Comparison of ENCODE assay signal across 18 mouse cellular contexts in genomic region chr9:84774348-84774747, GRCm38 (mm10).
DNase-seq lines count a peak whose midpoint lies in the region; ATAC-seq and TF ChIP-seq lines count a peak whose summit lies in the region.
"Had no signal": no experiment of that assay in that cellular context is flagged by ENCODE, and none has a peak within 500 bp of the region (broad histone marks: within the 10 kb centered on the region; RNA-seq: fewer than 3 reads in every experiment).

No protein-coding gene starts in this region.

- H3K9ac ChIP-seq in kidney, postnatal 0 days (ENCODE audit: low read depth, low read length) = no peak overlapping the region
- no peak overlapping the region for H3K9ac ChIP-seq in kidney, embryonic 15.5 days
- no peak overlapping the region for H3K9ac ChIP-seq in limb, embryonic 14.5 days (ENCODE audit: low read depth, low read length, severe bottlenecking)
- H3K9ac ChIP-seq: limb, embryonic 12.5 days; liver, postnatal 0 days; midbrain, embryonic 12.5 days had no signal

- intact Hi-C loops in left cerebral cortex, postnatal 14 days (cut with DNase I) = no loop called here
- intact Hi-C loops in left cerebral cortex, postnatal 4 days (cut with DNase I) = no loop called here

- no peaks in the 10 kb centered on the region for H3K4me1 ChIP-seq in kidney, postnatal 0 days (replicated peaks; ENCODE audit: insufficient read depth, low read length)
- no peaks in the 10 kb centered on the region for H3K4me1 ChIP-seq in kidney, embryonic 15.5 days
- no peaks in the 10 kb centered on the region for H3K4me1 ChIP-seq in testis, adult 2 months (ENCODE audit: control insufficient read depth, insufficient read depth, low read length)
- H3K4me1 ChIP-seq in limb, embryonic 14.5 days (ENCODE audit: control insufficient read depth, insufficient read depth, low read length) = no peaks in the 10 kb centered on the region
- H3K4me1 ChIP-seq: hindbrain, embryonic 10.5 days; limb, embryonic 12.5 days; midbrain, embryonic 12.5 days had no signal

- 61% methylated on average over 11 of the region's 11 CpGs for WGBS in kidney, postnatal 0 days
- 61% methylated on average over 11 of the region's 11 CpGs for WGBS in kidney, embryonic 15.5 days
- WGBS in limb, embryonic 14.5 days = 55% methylated on average over 11 of the region's 11 CpGs

- no peaks in the 10 kb centered on the region for H3K27me3 ChIP-seq in kidney, postnatal 0 days (ENCODE audit: insufficient read depth, low read length)
- H3K27me3 ChIP-seq in kidney, embryonic 15.5 days = no peaks in the 10 kb centered on the region
- H3K27me3 ChIP-seq in testis, adult 2 months (ENCODE audit: control insufficient read depth, insufficient read depth, low read length) = no peaks in the 10 kb centered on the region
- no peaks in the 10 kb centered on the region for H3K27me3 ChIP-seq in limb, embryonic 14.5 days (ENCODE audit: control insufficient read depth, insufficient read depth, low read length)
- H3K27me3 ChIP-seq: limb, embryonic 12.5 days; midbrain, embryonic 12.5 days had no signal

- H3K9me3 ChIP-seq in kidney, postnatal 0 days (replicated peaks; ENCODE audit: low read length) = no peaks in the 10 kb centered on the region
- no peaks in the 10 kb centered on the region for H3K9me3 ChIP-seq in kidney, embryonic 15.5 days (replicated peaks)
- H3K9me3 ChIP-seq in limb, embryonic 14.5 days (ENCODE audit: control insufficient read depth, low read length) = no peaks in the 10 kb centered on the region
- H3K9me3 ChIP-seq: hindbrain, embryonic 10.5 days; limb, embryonic 12.5 days; midbrain, embryonic 12.5 days had no signal

- no peak for TF ChIP-seq CTCF in kidney, postnatal 0 days (IDR thresholded peaks at IDR 0.05; ENCODE audit: low read depth)
- no peak for TF ChIP-seq CTCF in testis, adult 2 months (IDR thresholded peaks at IDR 0.05; ENCODE audit: control insufficient read depth, insufficient read depth, insufficient replicate concordance, low read depth, low read length)

- peak; percentile 7 for DNase-seq in kidney, postnatal 0 days (ENCODE audit: low spot score)
- DNase-seq in testis, postnatal 14 days (ENCODE audit: low spot score) = no peak
- DNase-seq in limb, embryonic 14.5 days (ENCODE audit: low spot score) = peak; percentile 58
- no peak for DNase-seq in left cerebral cortex, postnatal 14 days (ENCODE audit: low spot score in 2 of 2)
- no peak for DNase-seq in left cerebral cortex, postnatal 4 days
- DNase-seq in layer of hippocampus, postnatal 25 days (ENCODE audit: extremely low spot score in 1 of 2, low spot score in 1 of 2) = no peak
- DNase-seq: cerebellum, adult 18-20 months; gastrocnemius, postnatal 36 days; liver, postnatal 0 days; retina, postnatal 1 day; thymus, adult 18-20 months had no signal

- no peak overlapping the region for H3K27ac ChIP-seq in kidney, postnatal 0 days
- no peak overlapping the region for H3K27ac ChIP-seq in kidney, embryonic 15.5 days
- H3K27ac ChIP-seq in testis, adult 2 months (ENCODE audit: control insufficient read depth, insufficient read depth, low read depth, low read length) = no peak overlapping the region; the same call in 1 of the 2 replicates
- H3K27ac ChIP-seq in limb, embryonic 14.5 days (replicated peaks; ENCODE audit: low read depth, low read length) = no peak overlapping the region
- H3K27ac ChIP-seq: hindbrain, embryonic 10.5 days; limb, embryonic 12.5 days; midbrain, embryonic 12.5 days had no signal

- no peak overlapping the region for H3K4me3 ChIP-seq in kidney, postnatal 0 days (replicated peaks; ENCODE audit: low read depth, low read length)
- no peak overlapping the region for H3K4me3 ChIP-seq in kidney, embryonic 15.5 days (replicated peaks)
- peak overlapping the region; percentile 61 for H3K4me3 ChIP-seq in testis, adult 2 months (ENCODE audit: control insufficient read depth, low read depth, low read length)
- no peak overlapping the region for H3K4me3 ChIP-seq in limb, embryonic 14.5 days (replicated peaks; ENCODE audit: low read length)
- H3K4me3 ChIP-seq: hindbrain, embryonic 10.5 days; limb, embryonic 12.5 days; midbrain, embryonic 12.5 days had no signal

- no peak overlapping the region for H3K4me2 ChIP-seq in kidney, postnatal 0 days (ENCODE audit: low read length)
- H3K4me2 ChIP-seq in kidney, embryonic 15.5 days = no peak overlapping the region
- H3K4me2 ChIP-seq in limb, embryonic 14.5 days (replicated peaks; ENCODE audit: low read depth, low read length, severe bottlenecking) = no peak overlapping the region
- H3K4me2 ChIP-seq: heart, embryonic 11.5 days; limb, embryonic 12.5 days; midbrain, embryonic 12.5 days had no signal

- H3K36me3 ChIP-seq in kidney, postnatal 0 days (ENCODE audit: insufficient read depth, low read length) = no peaks in the 10 kb centered on the region
- H3K36me3 ChIP-seq in kidney, embryonic 15.5 days = no peaks in the 10 kb centered on the region
- no peaks in the 10 kb centered on the region for H3K36me3 ChIP-seq in testis, adult 2 months (ENCODE audit: control insufficient read depth, insufficient read depth, low read length)
- H3K36me3 ChIP-seq in limb, embryonic 14.5 days (ENCODE audit: control insufficient read depth, insufficient read depth, low read length) = no peaks in the 10 kb centered on the region
- H3K36me3 ChIP-seq: hindbrain, embryonic 10.5 days; limb, embryonic 12.5 days; midbrain, embryonic 12.5 days had no signal

- ATAC-seq in kidney, postnatal 0 days (replicated peaks; ENCODE audit: low FRiP score, low read depth) = no peak
- ATAC-seq in kidney, embryonic 15.5 days (replicated peaks; ENCODE audit: low FRiP score) = no peak
- no peak for ATAC-seq in limb, embryonic 14.5 days (ENCODE audit: low FRiP score, low read depth)
- ATAC-seq: intestine, embryonic 16.5 days; liver, postnatal 0 days had no signal

- TF ChIP-seq POLR2A in testis, adult 2 months (IDR thresholded peaks at IDR 0.05; ENCODE audit: control insufficient read depth, low read depth, low read length) = no peak
- no peak for TF ChIP-seq POLR2A in limb, embryonic 14.5 days (IDR thresholded peaks at IDR 0.05; ENCODE audit: borderline replicate concordance, extremely low read depth, insufficient read depth, insufficient read length)

Comparison
In these comparisons a context has a peak if more than half of its experiments do, and no peak if none do; other contexts are left out.
1. DNase-seq: peak in kidney, postnatal 0 days (single experiment) and limb, embryonic 14.5 days (single experiment); none in testis, postnatal 14 days (single experiment), left cerebral cortex, postnatal 14 days (0 of 2), left cerebral cortex, postnatal 4 days (single experiment) and layer of hippocampus, postnatal 25 days (0 of 2).